Mouse (Mus musculus): ENCODE data around the gene 9130213A22Rik.

The 9130213A22Rik gene

GRCm38 (mm10) chr11:69106842-69107241 lies 15.5 kb downstream of the 9130213A22Rik start:
- no peak for DNase-seq (ENCODE audit: low spot score)

GRCm38 (mm10) chr11:69106299-69106698 lies 16.1 kb downstream of the 9130213A22Rik start:
- DNase-seq (ENCODE audit: low spot score), result no peak

- DNase-seq (ENCODE audit: low spot score), result no peak
These were observed 16.6 kb downstream of the 9130213A22Rik start for GRCm38 (mm10) chr11:69105796-69106195.

GRCm38 (mm10) chr11:69105227-69105626 lies 17.2 kb downstream of the 9130213A22Rik start:
- no peak for DNase-seq (ENCODE audit: low spot score)

- DNase-seq (ENCODE audit: low spot score), result no peak
These were observed 17.9 kb downstream of the 9130213A22Rik start for GRCm38 (mm10) chr11:69104487-69104886.

GRCm38 (mm10) chr11:69103531-69104435 lies 18.6 kb downstream of the 9130213A22Rik start:
- no peak for DNase-seq (ENCODE audit: low spot score)

- DNase-seq (ENCODE audit: low spot score), result no peak
These were observed 19.3 kb downstream of the 9130213A22Rik start for GRCm38 (mm10) chr11:69103121-69103520.

- DNase-seq (ENCODE audit: low spot score), result no peak
These were observed 20.0 kb downstream of the 9130213A22Rik start for GRCm38 (mm10) chr11:69102403-69102725.

GRCm38 (mm10) chr11:69101604-69102402 lies 20.6 kb downstream of the 9130213A22Rik start:
- no peak for DNase-seq (ENCODE audit: low spot score)

- DNase-seq (ENCODE audit: low spot score), result no peak
These were observed 21.6 kb downstream of the 9130213A22Rik start for GRCm38 (mm10) chr11:69100639-69101360.

GRCm38 (mm10) chr11:69099915-69100345 lies 22.5 kb downstream of the 9130213A22Rik start:
- peak; percentile 87 for DNase-seq (ENCODE audit: low spot score)

GRCm38 (mm10) chr11:69099177-69099914 lies 23.0 kb downstream of the 9130213A22Rik start:
- no peak for DNase-seq (ENCODE audit: low spot score)

GRCm38 (mm10) chr11:69098762-69099091 lies 23.7 kb downstream of the 9130213A22Rik start:
- DNase-seq (ENCODE audit: low spot score), result peak; percentile 83

GRCm38 (mm10) chr11:69098039-69098761 lies 24.2 kb downstream of the 9130213A22Rik start:
- no peak for DNase-seq (ENCODE audit: low spot score)

GRCm38 (mm10) chr11:69096987-69097900 lies 25.1 kb downstream of the 9130213A22Rik start:
- DNase-seq (ENCODE audit: low spot score), result peak; percentile 99

- no peak for DNase-seq (ENCODE audit: low spot score)
These were observed 25.9 kb downstream of the 9130213A22Rik start for GRCm38 (mm10) chr11:69096360-69096986.

GRCm38 (mm10) chr11:69095511-69096231 lies 26.7 kb downstream of the 9130213A22Rik start:
- DNase-seq (ENCODE audit: low spot score), result no peak

- DNase-seq (ENCODE audit: low spot score), result peak; percentile 97
These were observed 27.5 kb downstream of the 9130213A22Rik start, which contains the start of gene Per1 for GRCm38 (mm10) chr11:69094697-69095429. Per1 (plus strand) TSS chr11:69095217.
